Mouse (Mus musculus): ENCODE measurements around the gene Tspan4.

DNA sequence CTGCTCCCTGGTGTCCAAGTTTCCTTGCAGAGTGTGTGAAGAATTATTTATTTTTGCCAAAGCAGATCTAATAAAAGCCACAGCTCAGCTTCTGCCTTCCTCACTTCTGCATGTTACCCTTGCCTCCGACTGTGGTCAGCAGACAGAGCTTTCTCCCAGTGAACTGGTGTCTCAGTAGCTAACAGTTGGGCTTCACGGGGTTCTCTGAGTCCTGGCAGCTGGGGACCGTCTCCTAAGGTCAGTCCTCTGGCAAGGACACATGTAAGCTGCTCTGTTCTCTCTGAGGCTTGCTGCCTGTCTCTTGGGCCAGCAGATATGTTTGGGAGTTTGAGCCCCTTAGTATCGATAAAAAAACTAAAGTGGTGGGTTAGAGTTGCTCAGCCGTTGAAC, 15.0 kb upstream of the Tspan4 start:
- no peak for TF ChIP-seq CTCF (conservative IDR thresholded peaks at IDR 0.05; ENCODE audit: low read length)
- no peak for TF ChIP-seq NANOG (IDR thresholded peaks at IDR 0.05; ENCODE audit: borderline replicate concordance, low read length)

Measured in E14TG2a.4 (cell line).